Mouse (Mus musculus) kidney, postnatal 36 days (tissue): ENCODE results near the gene Fxyd5.

Source experiments
- DNase-seq, 2 experiments: peaks; one replicate each; pipeline ENCODE4 v3.0.0; 2021 to 2022; ENCODE audit warnings: mixed read lengths in 2 of 2

Fxyd5 gene

DNA sequence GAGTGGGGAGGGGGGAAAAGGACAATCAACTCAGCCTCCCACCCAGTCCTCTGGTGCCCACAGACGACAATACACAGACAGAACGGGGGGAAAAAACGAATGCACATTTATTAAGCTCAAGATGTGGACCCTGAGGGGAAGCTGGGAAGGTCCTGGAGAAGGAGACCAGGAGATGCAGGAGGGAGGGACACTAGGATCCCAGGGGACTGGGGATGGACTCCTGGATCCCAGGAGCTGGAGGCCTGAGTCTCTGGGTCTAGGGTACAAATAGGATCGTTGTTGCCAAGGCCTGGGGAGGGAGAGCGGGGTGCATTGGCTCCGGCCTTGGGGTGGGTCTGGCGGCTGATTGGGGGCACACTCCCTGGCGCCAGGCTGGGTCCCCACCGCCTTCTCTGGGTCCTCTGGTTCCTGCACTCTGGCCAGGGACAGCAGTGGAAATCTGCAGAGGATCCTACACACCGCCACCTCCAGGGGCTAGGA is at the start of gene Fxyd5:
Fxyd5 (minus strand) TSS at position 51 of the 480 bp plus-strand sequence.
- no peak for DNase-seq

- no peak for DNase-seq
Observed at GRCm38 (mm10) chr7:31089721-31090120, 47.4 kb upstream of the Fxyd5 start.

DNA sequence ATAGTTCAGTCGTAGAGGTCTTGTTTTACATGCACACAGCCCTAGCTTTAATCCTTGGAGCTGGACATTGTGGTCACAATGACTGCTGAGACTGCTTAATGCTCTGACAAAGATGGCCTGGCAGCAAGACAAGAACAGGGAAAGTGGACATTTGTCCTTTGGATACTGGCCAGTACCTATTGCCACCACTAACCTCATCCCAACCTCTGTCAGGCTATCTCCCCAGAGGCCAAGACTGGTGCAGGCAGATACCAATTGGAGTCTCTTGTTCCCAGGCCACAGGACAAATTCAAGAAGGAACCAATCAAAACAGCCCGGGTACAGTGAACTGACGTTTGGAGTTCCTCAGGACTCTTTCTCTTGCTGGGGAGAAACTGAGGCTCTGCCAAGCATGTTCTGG is 45.9 kb upstream of the Fxyd5 start:
- no peak for DNase-seq

DNA sequence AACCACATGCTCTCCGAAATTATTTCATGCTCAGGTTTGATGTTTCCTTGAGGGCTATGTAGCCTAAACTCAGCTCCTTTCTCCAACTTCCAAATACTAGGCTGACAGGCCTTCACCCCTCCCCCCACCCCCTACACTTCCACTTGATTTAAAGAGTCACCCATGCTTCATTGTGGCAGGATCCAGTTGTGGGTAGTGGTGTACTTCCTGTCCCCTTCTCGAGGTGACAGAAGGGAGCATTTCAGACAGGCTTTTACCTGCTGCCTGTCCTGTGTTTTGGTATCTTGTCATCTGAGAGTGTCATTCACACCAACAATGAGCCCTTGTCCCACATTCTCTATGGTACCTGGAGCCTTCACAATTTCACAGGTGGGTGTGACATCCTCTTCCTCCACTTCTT is 45.0 kb upstream of the Fxyd5 start:
- DNase-seq = no peak

DNA sequence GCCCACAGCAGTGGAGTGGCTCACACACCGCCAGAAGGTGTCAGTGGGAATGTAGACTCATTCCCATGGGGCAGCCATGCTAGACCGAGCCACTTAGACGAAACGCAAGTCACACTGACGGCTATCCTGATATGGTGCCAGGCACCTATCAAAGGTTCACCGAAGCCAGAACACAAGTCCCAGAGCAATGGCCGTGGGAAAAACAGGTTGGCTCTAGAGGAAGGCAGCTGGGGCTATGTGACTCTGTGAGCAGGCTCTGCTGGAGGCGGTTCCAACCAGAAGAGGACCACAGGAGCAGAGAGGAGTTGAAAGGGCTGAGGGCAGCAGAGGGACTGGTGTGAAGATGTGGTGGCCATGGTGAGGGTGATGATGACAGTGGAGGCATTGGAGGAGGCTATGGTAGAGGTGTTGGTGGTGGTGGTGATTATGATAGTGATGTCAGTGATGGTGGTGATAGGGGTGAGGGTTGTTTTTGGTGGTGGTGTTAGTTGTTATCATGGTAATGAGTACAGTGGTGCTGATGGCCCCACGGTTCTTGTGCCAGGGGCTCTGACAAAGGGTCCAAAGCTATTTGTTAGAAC is 44.0 kb upstream of the Fxyd5 start:
- no peak for DNase-seq

- peak; percentile 50 to 54 for DNase-seq
Observed at GRCm38 (mm10) chr7:31085171-31085570, 42.9 kb upstream of the Fxyd5 start.

GRCm38 (mm10) chr7:31084140-31084539 is 41.9 kb upstream of the Fxyd5 start:
- DNase-seq = no peak

DNA sequence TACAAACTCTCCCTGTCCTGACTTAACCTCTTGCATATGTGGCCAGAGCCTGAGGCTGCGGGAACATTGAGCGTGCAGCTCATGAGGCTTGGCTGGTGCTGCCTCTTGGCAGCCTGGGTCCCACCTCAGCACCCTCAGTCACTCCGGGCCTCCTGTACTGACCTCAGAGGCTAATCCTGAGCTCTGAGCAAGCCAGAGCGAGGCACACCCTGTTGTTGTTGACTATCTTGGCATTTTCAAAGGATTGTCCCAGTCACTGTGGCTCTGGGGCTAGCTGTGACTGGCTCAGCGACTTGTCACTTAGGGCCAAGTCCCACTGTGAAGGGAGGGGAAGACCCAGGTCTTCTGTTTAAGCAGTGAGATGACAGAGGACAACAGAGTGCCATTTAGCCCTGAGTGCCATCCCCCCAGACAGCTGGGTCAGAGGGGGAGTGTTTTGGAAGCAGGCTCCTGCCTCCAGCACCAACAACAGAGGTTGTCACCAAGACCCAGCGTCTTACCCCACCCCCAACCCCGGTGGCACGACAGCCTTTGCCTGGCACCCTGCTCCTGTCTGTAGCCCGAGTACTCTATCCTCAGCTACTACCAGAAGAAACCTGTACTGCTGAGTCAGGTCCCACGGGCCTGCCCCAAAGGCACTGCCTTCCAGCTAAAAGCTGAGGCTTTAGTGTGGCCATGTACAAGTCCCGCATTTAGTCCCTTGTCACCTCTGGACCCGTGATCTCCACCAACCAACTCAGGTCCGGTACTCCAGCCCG is 40.7 kb upstream of the Fxyd5 start:
- peak; percentile 37 to 43 for DNase-seq

GRCm38 (mm10) chr7:31082106-31082505 is 39.8 kb upstream of the Fxyd5 start:
- DNase-seq = no peak

GRCm38 (mm10) chr7:31081106-31081505 is 38.8 kb upstream of the Fxyd5 start:
- DNase-seq = no peak

DNA sequence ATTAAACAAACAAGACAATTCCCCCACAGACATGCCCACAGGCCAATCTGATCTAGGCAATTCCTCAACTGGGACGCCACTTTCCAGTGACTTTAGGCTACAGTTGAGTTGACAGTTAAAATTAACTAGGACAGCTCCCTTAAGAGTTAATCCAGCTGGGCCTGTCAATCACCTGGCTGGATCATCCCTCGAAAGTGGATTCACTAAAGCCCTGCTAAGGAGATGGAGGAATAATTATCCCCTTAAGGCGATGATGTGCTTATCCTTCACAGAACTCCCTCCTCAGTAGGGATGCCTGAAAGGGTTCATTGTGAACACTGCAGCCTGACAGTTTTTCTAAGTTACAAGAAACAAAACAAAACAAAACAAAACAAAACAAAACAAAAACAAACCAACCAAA is 38.3 kb upstream of the Fxyd5 start:
- DNase-seq = no peak

DNA sequence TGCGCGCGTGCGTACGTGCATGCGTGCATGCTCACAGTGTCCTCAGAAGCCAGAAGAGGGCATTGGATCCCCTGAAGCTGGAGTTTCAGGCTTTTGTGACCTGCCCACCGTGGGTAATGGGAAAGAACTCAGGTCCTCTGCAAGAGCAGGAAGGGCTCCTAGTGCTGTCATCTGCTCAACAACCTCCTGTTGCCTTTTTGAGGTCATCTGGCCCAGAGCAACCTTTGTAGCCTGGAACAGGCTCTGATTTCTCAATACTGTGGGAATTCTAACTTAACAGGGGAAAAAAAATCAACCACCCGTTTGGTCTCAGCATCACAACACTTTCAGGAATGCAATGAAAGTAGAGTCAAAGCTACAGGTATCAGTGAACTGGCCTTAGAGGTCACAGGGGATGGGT is 37.4 kb upstream of the Fxyd5 start:
- no peak for DNase-seq

DNA sequence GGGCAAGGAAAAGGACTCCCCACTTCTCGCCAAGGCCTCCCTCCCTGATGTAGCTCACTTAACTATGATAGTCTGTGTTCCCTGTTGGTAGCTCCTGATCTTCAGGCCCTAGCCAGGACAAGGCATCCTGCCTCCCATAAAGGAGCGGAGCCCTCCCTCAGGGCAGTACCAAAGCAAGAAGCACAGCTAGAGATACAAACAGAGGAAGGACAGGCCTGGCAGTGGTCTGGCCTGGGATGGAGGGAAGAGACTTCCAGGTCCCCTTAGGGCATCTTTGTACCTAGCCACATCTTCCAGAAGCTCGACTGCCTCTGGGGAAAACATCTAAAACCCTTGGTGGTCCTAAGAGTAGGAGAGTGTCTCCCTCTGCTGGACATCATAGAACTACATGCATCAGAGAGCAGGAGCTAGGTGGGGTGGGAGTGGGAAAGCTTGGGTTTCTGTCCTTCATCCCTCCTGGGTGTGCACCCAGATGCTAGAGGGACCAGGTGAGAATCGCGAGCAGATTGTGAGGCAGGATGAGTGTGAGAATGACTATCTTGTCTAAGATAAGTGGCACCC is 35.7 kb upstream of the Fxyd5 start:
- no peak for DNase-seq

GRCm38 (mm10) chr7:31077470-31077869 is 35.2 kb upstream of the Fxyd5 start:
- DNase-seq = no peak

DNA sequence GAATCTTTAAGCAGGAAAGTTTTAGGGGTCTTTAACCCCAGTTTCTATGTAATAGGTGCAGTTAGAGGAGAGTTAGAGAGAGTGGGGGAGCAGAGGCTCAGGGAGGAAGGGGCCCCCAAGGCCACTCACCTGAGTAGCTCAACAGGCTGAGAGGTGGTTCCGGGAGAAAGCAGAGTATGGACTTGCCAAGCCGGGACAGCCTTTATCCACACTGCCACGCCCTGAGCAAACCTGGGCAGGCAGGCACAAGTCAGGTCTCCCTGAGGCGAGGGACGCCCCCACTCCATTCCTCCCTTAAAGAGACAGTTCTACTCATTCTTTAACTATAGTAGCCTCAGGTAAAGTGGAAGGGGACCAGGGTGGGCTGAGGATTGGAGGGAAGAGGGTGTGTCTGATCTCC is 34.2 kb upstream of the Fxyd5 start, which contains the start of gene Fxyd3:
Fxyd3 (minus strand) TSS at position 213 of the 400 bp plus-strand sequence.
- DNase-seq = no peak

GRCm38 (mm10) chr7:31074713-31075069 is 32.4 kb upstream of the Fxyd5 start:
- DNase-seq = no peak

- DNase-seq = no peak
Observed at GRCm38 (mm10) chr7:31074061-31074712, 31.9 kb upstream of the Fxyd5 start.

GRCm38 (mm10) chr7:31073546-31073945 is 31.3 kb upstream of the Fxyd5 start:
- DNase-seq = no peak

- no peak for DNase-seq
Observed at GRCm38 (mm10) chr7:31072326-31072725, 30.0 kb upstream of the Fxyd5 start.

GRCm38 (mm10) chr7:31070324-31070723 is 28.0 kb upstream of the Fxyd5 start:
- no peak for DNase-seq

GRCm38 (mm10) chr7:31069491-31069890 is 27.2 kb upstream of the Fxyd5 start:
- peak in 1 of 2 experiments; percentile 30 for DNase-seq

- peak in 1 of 2 experiments; percentile 41 for DNase-seq
Observed at GRCm38 (mm10) chr7:31067836-31068235, 25.6 kb upstream of the Fxyd5 start.

GRCm38 (mm10) chr7:31063074-31063560 is 20.8 kb upstream of the Fxyd5 start:
- no peak for DNase-seq
